Mouse (Mus musculus) thymus, postnatal 36 days (tissue): ENCODE measurements at regions not wholly inside any gene's neighbourhood (a gene's known extent, or its start where the extent isn't known, plus 50 kb on each side); places are given as distances from the start of the nearest gene placed in this dataset.

ENCODE experiments used
- DNase-seq, 2 experiments: peaks; one replicate each; pipeline ENCODE4 v3.0.0; 2022; ENCODE audit warnings: mixed read lengths in 2 of 2

DNA sequence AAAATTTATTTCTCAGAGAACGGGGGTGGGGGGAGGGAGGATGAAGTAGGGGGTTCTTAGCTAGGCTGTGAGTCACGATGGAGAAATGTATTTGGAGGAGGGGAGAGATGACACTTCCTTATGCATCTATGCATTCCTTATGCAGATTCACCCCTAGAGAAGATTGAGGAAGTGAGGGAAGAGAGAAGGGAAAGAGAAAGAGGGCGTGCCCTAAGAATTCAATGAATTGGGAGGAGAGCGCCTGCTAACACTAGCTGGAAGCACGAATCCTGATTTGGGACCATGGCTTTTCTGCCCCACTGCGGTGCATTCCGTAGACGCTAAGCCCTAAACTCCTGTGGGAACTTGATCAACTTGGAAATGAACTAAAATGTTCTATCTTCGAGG is 56.1 kb downstream of the Foxi3 start:
- DNase-seq, result no peak

DNA sequence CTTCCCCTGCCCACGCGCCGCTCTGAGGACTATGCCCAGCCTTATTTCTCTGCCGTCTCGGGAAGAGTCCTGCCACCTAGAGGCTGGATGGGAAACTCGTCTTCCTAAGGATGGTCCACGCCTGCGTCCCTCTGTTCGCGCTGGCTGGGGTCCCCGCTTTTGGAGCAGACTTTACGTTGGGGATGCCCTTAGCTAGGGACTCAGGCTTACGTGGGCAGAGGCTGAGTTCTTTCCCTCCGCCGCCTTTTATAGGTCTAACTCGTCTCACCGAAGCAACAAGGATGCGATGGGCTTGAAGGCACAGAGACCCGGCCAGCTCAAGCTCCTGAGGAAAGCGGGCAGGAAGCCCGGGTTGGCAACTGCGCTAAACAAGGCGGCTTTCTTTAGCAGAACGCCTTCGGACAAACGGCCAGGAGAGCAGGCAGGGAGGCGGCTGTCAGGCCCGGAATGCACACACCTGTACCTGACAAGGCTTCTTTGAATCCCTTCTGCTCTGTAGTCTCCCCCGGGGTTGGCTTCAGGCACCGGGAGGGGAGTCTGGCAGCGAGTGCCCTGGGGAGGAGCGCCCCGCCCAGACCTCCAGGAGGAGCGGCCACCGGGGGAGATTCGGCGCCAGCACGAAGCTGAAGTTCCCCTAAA is 56.6 kb downstream of the Foxi3 start:
- peak; percentile 20 to 29 for DNase-seq

DNA sequence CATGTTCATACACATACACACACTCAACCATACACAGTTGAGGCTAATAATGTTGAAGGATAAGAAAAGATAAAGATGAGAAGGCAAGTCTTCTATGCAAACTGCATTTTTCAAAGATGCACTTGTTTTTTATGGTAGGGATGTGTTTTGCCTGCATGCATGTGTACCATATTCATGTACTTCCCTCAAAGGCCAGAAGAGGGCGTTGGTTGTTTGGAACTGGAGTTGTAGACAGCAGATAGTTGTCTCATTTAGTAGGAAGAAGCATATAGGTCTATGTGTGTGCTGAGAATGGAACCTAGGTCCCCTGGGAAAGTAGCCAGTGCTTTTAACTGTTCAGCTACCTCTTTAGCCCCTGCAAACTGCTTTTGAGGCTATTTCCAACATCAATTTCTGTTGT is 60.1 kb downstream of the Foxi3 start:
- DNase-seq, result no peak

DNA sequence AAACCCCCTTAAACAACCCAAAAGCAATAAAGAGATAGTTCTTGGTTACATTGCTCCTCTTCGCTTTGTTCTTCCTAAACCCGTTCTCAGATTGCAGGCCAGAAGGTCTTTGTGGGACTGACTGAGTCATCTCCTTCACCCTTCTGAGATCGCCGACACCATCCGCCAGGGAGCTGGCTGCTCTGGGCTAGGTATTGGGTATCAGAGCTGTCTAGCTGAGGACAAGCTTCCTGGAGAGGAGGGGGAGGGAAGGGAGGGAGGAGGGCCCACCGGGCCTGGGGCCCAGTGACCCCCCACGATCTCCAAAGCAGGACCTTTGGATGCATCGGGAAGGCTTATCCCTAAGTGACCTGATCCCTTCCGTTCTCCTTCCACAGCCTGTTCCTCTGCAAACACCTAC is 65.0 kb downstream of the Foxi3 start:
- no peak for DNase-seq

DNA sequence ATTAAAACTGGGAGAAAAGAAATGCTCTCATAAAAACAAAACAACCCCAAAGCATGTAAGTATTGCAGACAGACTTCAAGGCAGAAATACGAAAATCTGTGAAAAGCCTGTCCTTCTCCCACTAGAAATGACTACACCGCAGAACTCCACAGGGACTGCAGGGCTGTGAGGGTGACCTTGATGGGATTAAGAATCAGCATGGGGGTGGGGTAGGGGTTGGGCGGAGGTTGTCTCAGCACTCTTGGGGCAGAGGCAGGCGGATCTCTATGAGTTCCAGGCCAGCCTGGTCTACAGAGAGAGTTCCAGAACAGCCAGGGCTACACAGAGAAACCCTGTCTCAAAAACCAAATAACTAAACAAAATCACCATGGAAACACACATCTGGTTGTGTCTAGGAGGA is 69.1 kb downstream of the Foxi3 start:
- no peak for DNase-seq

DNA sequence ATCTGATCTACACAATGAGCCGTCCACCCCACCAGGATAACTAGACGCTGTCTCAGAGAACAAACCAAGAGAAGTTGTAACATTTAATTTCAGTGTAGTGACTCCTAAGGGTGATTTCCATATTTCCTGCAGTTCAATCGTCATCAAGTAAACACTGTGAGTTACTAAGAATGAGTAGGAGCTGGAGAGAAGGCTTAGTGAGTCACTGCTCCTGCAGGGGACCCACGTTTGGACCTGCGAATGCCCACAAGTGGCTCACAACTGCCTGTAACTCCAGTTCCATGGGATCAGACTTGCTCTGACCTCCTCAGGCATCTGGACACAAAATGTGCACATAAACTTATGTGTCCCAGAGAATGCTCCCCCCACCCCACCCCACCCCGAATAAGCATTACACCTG is 73.3 kb downstream of the Foxi3 start:
- DNase-seq, result no peak

DNA sequence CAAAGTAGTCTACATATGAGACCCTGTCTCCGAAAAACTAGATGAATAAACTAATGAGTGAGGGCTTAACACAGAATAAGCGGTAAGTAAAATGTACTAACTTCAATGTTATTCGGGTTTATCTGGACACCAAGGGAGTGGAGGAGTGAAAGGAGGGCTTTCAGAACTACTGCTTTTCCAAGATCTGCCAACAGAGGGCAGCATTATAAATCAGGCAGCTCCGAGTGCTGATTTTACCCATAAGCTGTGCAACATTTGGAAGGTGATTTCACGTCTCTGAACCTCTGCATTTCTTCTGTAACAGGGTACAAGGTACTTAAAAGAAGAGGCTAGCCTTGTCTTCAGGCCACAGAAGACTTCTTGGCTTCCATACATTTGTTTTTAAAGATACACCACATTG is 74.2 kb downstream of the Foxi3 start:
- peak in 1 of 2 experiments; percentile 10 for DNase-seq

DNA sequence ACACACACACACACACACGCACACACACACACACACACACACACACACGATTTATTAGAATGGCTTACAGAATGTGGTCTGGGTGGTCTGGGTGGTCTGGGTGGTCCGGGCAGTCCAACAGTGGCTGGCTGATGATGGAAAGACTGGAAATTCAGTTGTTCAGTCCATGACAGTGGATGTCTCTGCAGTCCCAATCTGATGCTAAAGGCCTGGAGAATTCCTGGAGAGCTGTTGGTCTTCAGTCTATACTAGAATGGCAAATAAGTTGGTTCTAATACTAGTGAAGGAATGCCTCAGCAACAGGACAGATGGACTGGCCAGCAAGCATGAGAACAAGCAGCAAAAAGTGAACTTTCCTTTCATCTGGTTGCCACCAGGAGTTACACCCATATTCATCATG is 87.9 kb downstream of the Foxi3 start:
- DNase-seq, result no peak

DNA sequence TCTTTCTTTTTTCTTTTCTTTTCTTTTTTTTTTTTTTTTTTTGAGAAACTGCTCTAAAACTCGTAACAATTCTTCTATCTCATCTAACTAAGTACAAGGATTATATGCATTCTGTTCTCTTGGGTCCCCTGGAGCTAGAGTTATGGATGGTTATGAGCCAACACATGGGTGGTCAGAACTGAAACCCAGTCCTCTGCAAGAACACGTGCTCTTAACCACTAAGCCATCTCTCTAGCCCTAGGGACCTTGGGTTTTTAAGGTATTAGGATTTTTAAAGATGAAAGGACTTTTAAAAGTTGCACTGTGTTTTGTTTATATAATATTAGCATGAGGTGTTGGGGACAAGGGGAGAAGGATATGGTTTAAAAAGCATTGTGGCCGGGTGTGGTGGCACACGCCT is 88.9 kb downstream of the Foxi3 start:
- DNase-seq, result no peak

DNA sequence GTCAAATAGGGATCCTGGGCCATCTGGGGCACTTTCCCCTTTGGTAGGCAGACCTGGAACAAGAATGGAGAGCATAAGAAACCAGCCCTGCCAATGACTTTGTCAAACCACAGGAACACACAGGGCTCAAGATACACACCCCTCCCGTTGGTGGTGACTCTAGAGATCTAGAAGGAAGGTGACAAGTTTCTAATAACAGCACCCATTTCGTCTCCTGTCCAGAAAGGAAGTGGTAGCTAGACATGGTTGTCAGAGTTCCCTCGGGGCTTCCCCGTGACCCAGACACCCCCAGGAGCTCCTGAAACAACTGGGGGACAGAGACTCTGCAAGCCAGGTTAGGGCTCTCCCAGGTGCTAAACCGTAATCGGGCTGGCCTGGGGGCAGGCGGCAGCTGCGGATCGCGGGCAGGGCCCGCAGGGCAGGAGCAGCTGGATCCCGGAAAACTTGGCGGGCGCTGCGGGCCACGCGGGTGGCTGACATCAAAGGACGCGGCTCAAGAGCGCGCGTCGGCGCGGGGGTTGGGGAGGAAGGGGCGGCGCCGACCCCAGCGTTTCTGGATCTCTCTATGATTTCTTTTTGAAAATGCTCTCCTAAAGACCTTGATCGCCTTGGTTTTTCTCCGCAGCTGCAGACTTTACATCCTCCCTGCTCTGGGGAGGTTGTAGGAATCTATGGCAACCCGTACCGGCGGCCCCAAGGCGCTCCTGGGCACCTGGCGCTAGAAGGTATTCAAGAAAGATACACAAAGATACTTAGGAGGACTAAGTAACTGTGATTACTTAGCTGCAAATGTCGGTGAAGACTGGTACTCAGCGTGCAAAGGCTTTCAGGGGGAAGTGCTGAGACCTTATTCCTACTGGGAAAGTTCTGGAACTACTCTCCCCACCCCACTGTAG is 92.1 kb downstream of the Foxi3 start:
- DNase-seq, result peak; percentile 45 to 52

DNA sequence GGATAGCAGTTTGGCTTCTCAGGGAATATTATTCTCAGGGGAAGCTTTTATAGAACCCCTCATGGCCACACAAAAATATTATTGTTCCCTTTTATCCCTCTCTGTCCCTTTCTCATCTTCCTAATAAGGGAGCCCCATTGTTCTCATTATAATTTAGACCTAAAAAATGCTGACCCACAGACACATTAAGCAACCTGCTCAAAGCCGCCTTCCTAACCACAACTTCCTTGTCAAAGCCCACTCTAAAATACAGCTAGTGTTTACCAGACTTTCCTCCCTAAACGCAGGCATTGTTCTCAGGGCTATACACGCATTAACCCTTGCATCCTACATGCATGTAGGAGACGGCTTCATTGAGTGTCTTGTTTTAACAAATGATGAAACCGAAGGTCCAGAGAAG is 93.9 kb downstream of the Foxi3 start:
- DNase-seq, result no peak

DNA sequence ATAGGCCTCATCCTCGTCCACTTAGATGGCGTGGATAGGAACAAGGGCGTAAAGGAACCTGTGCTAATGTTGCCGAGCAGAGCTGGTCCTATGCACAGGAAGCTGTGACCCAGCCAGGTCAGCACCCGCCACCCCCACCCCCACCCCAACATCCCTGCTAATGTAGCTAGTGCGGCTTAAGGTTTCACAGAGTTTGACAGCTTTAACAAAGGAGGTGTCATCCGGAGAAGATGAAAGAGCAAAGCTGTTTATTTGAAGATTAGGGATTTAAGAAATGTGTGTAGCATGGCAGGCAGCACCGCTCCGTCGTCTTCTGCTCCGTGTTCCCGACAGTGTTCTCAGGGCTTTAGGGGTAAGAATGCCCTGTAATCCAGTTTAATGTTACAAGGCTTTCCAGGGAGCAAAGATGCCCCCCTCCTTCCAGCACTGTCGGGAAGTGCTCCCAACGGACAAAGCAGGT is 93.5 kb downstream of the Thnsl2 start:
- DNase-seq, result no peak

DNA sequence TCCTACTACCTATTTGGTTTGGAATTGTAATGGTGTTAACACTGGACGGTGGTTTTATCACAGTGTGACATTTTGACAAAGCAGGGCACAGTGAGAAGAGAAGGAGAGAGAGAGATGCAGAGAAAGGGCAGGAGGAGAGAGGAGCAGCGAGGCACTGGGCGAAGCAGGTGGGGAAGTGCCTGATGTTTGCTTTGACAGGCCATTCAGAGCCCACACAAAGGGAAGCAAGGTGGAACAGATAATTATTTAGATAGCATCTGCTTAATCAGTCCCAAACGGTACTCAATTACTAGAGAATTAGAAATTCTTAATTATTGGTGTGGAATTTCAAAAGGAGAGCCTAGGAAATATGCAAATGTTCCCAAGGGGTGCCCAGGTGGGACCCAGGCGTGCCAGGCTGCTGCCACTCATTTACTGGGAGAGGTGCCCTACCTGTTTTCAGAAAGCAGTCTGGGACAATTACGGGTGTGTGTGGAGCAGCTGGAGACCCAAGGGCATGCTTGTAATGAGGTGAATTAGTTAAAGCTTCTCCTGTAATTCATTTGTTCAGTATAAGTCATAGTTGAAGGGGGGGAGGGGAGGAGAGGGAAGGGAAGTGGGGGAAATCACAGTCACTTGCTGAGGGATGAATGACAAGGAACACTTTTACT is 86.9 kb downstream of the Thnsl2 start:
- no peak for DNase-seq

DNA sequence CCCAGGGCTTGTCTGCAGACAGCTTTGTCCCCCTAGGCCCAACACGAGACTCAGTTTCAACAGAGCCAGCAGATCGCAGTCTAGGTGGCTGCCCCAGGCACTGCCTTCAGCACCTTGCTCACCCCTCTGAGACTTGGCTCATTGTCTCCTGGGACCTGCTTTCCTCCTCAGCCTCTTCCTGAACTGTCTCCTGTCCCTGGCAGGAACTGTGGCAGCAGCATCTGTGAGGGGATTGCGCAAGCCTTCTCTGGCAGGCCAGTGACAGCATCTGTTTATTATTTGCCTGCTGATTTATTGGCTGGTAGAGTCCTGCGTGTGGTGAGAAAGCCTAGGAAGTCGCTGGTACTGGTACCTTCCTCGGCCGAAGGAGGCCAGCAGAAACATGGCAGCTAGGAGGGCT is 84.1 kb downstream of the Thnsl2 start:
- no peak for DNase-seq

DNA sequence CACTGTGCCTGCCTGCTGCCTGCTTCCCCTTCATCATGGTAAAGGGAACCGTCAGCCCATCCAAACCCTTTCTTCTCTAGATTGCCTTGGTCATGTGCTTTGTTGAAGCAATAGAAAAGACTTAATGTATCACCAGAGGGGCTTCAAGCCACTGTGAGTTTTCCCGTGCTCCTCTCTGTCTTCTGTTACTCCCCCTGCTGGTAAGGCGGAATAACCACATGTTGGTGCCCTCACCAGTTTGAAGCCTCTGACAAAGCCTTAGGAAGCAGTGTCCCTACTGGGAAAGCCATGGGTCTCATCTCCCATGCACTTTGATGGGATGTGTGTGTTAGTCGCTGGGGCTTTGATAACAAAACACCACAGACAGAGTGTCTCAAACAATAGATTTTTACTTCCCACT is 81.3 kb downstream of the Thnsl2 start:
- no peak for DNase-seq

DNA sequence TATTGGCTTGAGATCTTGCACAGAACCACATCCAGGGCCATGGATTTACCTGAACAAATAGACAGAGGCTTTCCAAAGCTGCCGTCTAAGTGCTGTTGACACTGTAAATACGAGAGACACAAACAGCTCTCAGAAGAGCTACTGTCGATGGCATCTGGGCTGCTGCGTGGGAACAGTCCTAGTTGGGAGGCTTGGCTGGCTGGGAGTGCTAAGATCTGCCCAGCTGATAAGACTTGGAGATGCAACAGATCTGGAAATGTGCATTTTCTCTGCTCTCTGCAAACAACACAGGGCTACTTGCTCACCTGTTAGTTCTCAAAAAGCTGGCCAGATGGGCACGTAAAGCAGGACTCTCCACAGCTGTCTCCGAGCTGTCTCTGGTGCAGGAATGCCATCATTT is 78.8 kb downstream of the Thnsl2 start:
- no peak for DNase-seq

DNA sequence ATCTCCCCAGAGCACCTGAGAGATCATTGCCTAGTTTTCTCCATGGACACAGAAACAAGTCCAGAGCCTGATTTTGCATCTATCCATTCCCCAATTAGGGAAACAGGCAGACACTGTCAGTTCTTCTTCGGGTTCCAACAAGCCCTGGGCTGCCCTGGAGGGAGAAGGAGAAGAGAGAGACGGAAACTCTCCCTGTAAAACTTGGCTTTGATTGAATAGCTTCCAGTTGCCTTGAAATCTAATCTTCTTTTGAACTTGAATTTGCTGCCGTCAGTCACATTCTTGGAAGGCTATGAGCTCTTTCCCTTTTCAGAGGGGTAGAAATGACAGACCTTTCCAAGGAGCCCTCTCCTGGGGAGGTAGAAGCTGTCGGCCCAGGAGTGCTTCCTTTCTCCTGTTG is 75.0 kb downstream of the Thnsl2 start:
- no peak for DNase-seq

DNA sequence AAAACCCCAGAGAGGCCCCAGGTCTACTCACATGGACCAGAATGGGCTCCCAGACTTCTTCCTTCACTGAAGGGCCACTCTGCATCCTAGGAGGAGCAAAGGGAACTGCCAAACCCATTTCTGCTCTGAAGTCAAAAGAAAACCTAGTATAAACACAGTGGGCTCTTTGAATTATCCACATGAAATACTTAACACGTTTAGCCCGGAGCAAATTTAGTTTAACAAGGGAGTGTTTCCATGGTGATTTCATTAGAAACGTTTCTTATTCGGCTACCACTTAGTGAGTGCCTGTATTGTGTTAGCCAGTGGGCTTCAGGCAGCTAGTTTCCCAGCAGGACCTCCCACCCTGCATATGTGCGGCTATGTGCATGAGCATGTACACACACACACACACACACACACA is 69.4 kb downstream of the Thnsl2 start:
- DNase-seq, result no peak
